Mouse (Mus musculus) MEL (cell line): ENCODE data around the gene Mtmr4. TPM values are rescaled to one million over a fixed set of nuclear protein-coding genes. Genes with fewer than 3 reads are reported as not detected.

Source experiments
- DNase-seq: peaks from one replicate; pipeline ENCODE4 v3.0.0; 2011; ENCODE audit warnings: low read depth, low spot score
- H3K27ac ChIP-seq: 2 replicates; pipeline ENCODE4 v1.5.1; 2012; ENCODE audit warnings: low read depth, mild to moderate bottlenecking, control low read depth, low read length, moderate library complexity; ENCODE audit not compliant: control insufficient read depth
- H3K27me3 ChIP-seq, 2 experiments: fragments of 150-350 bp in 1 of 2; sonication (generic) in 1 of 2; 2 replicates each; pipeline ENCODE4 v1.6.1; 2012; ENCODE audit warnings: low read length in 2 of 2, mild to moderate bottlenecking in 2 of 2, improper control_type of control experiment in 1 of 2, moderate library complexity in 1 of 2; ENCODE audit not compliant: insufficient read depth in 2 of 2, control insufficient read depth in 1 of 2
- H3K36me3 ChIP-seq, 2 experiments: 2 replicates each; pipeline ENCODE4 v1.6.1; 2012 to 2014; ENCODE audit warnings: low read length in 2 of 2, improper control_type of control experiment in 1 of 2, inconsistent platforms in 1 of 2, mild to moderate bottlenecking in 1 of 2; ENCODE audit not compliant: insufficient read depth in 2 of 2, control insufficient read depth in 1 of 2
- H3K4me1 ChIP-seq, 2 experiments: fragments of 150-350 bp in 1 of 2; sonication (generic) in 1 of 2; 2 replicates each; pipeline ENCODE4 v1.6.1; 2012; ENCODE audit warnings: low read length in 2 of 2, improper control_type of control experiment in 1 of 2, mild to moderate bottlenecking in 1 of 2; ENCODE audit not compliant: insufficient read depth in 2 of 2, control insufficient read depth in 1 of 2
- H3K4me3 ChIP-seq, 2 experiments: fragments of 150-350 bp in 1 of 2; sonication (generic) in 1 of 2; 2 replicates each; pipeline ENCODE4 v1.5.1; 2012; ENCODE audit warnings: low read depth in 2 of 2, low read length in 2 of 2, mild to moderate bottlenecking in 2 of 2, moderate library complexity in 2 of 2, control low read depth in 1 of 2, improper control_type of control experiment in 1 of 2; ENCODE audit not compliant: control insufficient read depth in 1 of 2, insufficient read depth in 1 of 2
- H3K79me2 ChIP-seq: 2 replicates; pipeline ENCODE4 v1.6.1; 2012; ENCODE audit warnings: mild to moderate bottlenecking, low read length, moderate library complexity; ENCODE audit not compliant: control insufficient read depth, poor library complexity, insufficient read depth
- H3K9ac ChIP-seq: 2 replicates; pipeline ENCODE4 v1.6.1; 2012; ENCODE audit warnings: low read depth, mild to moderate bottlenecking, control low read depth, low read length, moderate library complexity; ENCODE audit not compliant: control insufficient read depth, poor library complexity, severe bottlenecking
- H3K9me3 ChIP-seq: fragments of 150-350 bp; sonication (generic); replicated peaks from 2 replicates; pipeline ENCODE4 v1.6.1; 2012; ENCODE audit warnings: mild to moderate bottlenecking, low read length, improper control_type of control experiment, moderate library complexity; ENCODE audit not compliant: insufficient read depth
- BHLHE40 ChIP-seq: IDR thresholded peaks from 2 replicates; pipeline ENCODE4 v1.6.1; 2012; ENCODE audit warnings: low read depth, mild to moderate bottlenecking, inconsistent platforms, low read length, improper control_type of control experiment, borderline replicate concordance
- CHD1 ChIP-seq: IDR thresholded peaks from 2 replicates; pipeline ENCODE4 v1.6.1; 2012; ENCODE audit warnings: low read depth, mild to moderate bottlenecking, inconsistent platforms, low read length, improper control_type of control experiment
- CHD2 ChIP-seq: IDR thresholded peaks from 2 replicates; pipeline ENCODE4 v1.6.1; 2011; ENCODE audit warnings: low read length, improper control_type of control experiment
- CTCF ChIP-seq, 3 experiments: IDR thresholded peaks in 2 of 3; conservative IDR thresholded peaks in 1 of 3; 2 replicates each; pipeline ENCODE4 v1.5.1; 2011 to 2012; ENCODE audit warnings: low read length in 3 of 3, low read depth in 2 of 3, mild to moderate bottlenecking in 2 of 3, improper control_type of control experiment in 1 of 3, inconsistent platforms in 1 of 3, mixed read lengths in 1 of 3, moderate library complexity in 1 of 3; ENCODE audit not compliant: control insufficient read depth in 1 of 3, insufficient read depth in 1 of 3, poor library complexity in 1 of 3, severe bottlenecking in 1 of 3
- E2F4 ChIP-seq: IDR thresholded peaks from 2 replicates; pipeline ENCODE4 v1.6.1; 2011; ENCODE audit warnings: low read depth, low read length, improper control_type of control experiment, borderline replicate concordance
- ELF1 ChIP-seq: IDR thresholded peaks from 2 replicates; pipeline ENCODE4 v1.6.1; 2014; ENCODE audit warnings: low read depth, mild to moderate bottlenecking, inconsistent platforms, low read length, improper control_type of control experiment, moderate library complexity
- EP300 ChIP-seq, 2 experiments: IDR thresholded peaks; 2 replicates each; pipeline ENCODE4 v1.6.1; 2011; ENCODE audit warnings: improper control_type of control experiment in 2 of 2, low read length in 2 of 2, low read depth in 1 of 2, mild to moderate bottlenecking in 1 of 2
- ETS1 ChIP-seq: IDR thresholded peaks from 2 replicates; pipeline ENCODE4 v1.6.1; 2012; ENCODE audit warnings: low read depth, mild to moderate bottlenecking, inconsistent platforms, low read length, improper control_type of control experiment, moderate library complexity
- GABPA ChIP-seq: IDR thresholded peaks from 2 replicates; pipeline ENCODE4 v1.6.1; 2012; ENCODE audit warnings: low read depth, mild to moderate bottlenecking, inconsistent platforms, low read length, improper control_type of control experiment, moderate library complexity
- JUND ChIP-seq: IDR thresholded peaks from 2 replicates; pipeline ENCODE4 v1.6.1; 2011; ENCODE audit warnings: low read depth, mild to moderate bottlenecking, improper control_type of control experiment, low read length
- MEF2A ChIP-seq: IDR thresholded peaks from 2 replicates; pipeline ENCODE4 v1.6.1; 2014; ENCODE audit warnings: low read depth, mild to moderate bottlenecking, inconsistent platforms, low read length, improper control_type of control experiment; ENCODE audit not compliant: poor library complexity, insufficient replicate concordance, severe bottlenecking; ENCODE audit errors: extremely low read depth
- MYC ChIP-seq: IDR thresholded peaks from 2 replicates; pipeline ENCODE4 v1.6.1; 2011; ENCODE audit warnings: low read depth, mild to moderate bottlenecking, low read length, improper control_type of control experiment, moderate library complexity
- NELFE ChIP-seq: IDR thresholded peaks from 2 replicates; pipeline ENCODE4 v1.6.1; 2011; ENCODE audit warnings: low read depth, low read length, improper control_type of control experiment
- POLR2A ChIP-seq, 2 experiments: IDR thresholded peaks; 2 replicates each; pipeline ENCODE4 v1.6.1; 2011 to 2012; ENCODE audit warnings: low read length in 2 of 2, mild to moderate bottlenecking in 2 of 2, control low read depth in 1 of 2, improper control_type of control experiment in 1 of 2, low read depth in 1 of 2, moderate library complexity in 1 of 2; ENCODE audit not compliant: control insufficient read depth in 1 of 2, insufficient read depth in 1 of 2, poor library complexity in 1 of 2
- POLR2AphosphoS5 ChIP-seq: IDR thresholded peaks from 2 replicates; pipeline ENCODE4 v1.6.1; 2012; ENCODE audit warnings: low read depth, borderline replicate concordance, mild to moderate bottlenecking, inconsistent platforms, low read length, moderate library complexity, mixed read lengths
- SIN3A ChIP-seq: IDR thresholded peaks from 2 replicates; pipeline ENCODE4 v1.6.1; 2012; ENCODE audit warnings: low read length, improper control_type of control experiment, inconsistent platforms
- SMC3 ChIP-seq: IDR thresholded peaks from 2 replicates; pipeline ENCODE4 v1.6.1; 2011; ENCODE audit warnings: low read depth, low read length, improper control_type of control experiment
- TAL1 ChIP-seq: IDR thresholded peaks from 2 replicates; pipeline ENCODE4 v1.6.1; 2012; ENCODE audit warnings: mild to moderate bottlenecking, inconsistent platforms, low read length, moderate library complexity, mixed read lengths
- TBP ChIP-seq: IDR thresholded peaks from 2 replicates; pipeline ENCODE4 v1.8.0; 2011; ENCODE audit warnings: low read depth, low read length, improper control_type of control experiment
- ZKSCAN1 ChIP-seq: IDR thresholded peaks from 2 replicates; pipeline ENCODE4 v1.6.1; 2012; ENCODE audit warnings: low read depth, mild to moderate bottlenecking, inconsistent platforms, low read length, improper control_type of control experiment, moderate library complexity
- ZMIZ1 ChIP-seq: IDR thresholded peaks from 2 replicates; pipeline ENCODE4 v1.6.1; 2012; ENCODE audit warnings: low read depth, mild to moderate bottlenecking, inconsistent platforms, low read length, improper control_type of control experiment, moderate library complexity
- ZNF384 ChIP-seq: IDR thresholded peaks from 2 replicates; pipeline ENCODE4 v1.6.1; 2012; ENCODE audit warnings: low read depth, mild to moderate bottlenecking, inconsistent platforms, low read length, improper control_type of control experiment
- polyA plus RNA-seq, 2 experiments: library from polyadenylated mRNA; stranded (reverse) in 1 of 2; unstranded in 1 of 2; fragments of >175 nt in 1 of 2; fragments of >200 nt in 1 of 2; gene quantifications; 2 replicates each; pipeline versions ENCODE4 v1.2.1 to v1.2.4; 2012; ENCODE audit warnings: low replicate concordance in 2 of 2, low read depth in 1 of 2; ENCODE audit not compliant: insufficient read length in 2 of 2, insufficient read depth in 1 of 2, missing spikeins in 1 of 2
- total RNA-seq: library from RNA; depleted of rRNA; stranded (reverse); fragments of 300-350 nt; gene quantifications from 2 replicates; pipeline ENCODE4 v1.2.3, GENCODE M21; 2012

The Mtmr4 gene
- total and polyA plus RNA-seq, 3 experiments, result 25.9 to 32.4 TPM; not detected in 1

DNA sequence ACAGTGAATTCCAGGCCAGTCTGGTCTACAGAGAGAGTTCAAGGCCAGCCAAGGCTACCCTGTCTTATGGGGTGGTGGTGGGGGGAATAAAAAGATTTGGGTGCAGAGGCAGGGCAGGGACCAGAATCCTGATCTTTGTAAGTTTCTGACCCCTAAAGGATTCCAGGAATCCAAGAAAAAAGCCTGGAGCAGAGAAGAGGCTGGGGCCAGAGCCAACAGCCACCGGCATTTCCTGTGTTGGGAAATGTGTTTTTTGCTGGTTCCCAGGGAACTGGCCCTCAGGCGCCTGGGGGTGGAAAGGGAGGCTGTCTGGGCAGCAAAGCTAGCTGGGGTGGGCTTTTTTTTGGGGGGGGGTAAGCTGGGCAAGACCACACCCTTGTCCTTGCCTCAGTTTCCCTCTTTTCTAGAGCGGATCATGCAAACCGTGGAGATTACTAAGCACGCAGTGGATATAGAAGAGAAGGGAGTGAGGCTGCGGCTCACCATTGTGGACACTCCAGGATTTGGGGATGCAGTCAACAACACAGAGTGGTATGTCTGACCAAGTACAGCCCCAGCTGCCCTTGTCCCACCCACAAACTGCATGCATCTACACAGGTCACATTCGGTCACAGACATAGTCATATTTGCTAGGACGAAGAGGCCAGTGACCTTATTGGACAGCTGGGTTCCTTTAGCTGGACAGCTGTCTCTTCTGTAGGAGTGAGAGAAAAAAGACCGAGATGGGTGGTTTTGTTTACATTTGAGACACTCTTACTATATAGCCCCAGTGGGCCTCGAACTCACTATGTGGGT is 7.1 kb upstream of the Mtmr4 start:
- TF ChIP-seq ETS1 (no peak), CHD2 (no peak), ZNF384 (no peak), SMC3 (no peak), BHLHE40 (no peak), ZMIZ1 (no peak), CTCF (IDR thresholded peaks at IDR 0.05 in 2 of 3, conservative IDR thresholded peaks at IDR 0.05 in 1 of 3; ENCODE audit: control insufficient read depth in 1 of 3, insufficient read depth in 1 of 3, low read depth in 2 of 3, low read length in 3 of 3, poor library complexity in 1 of 3, severe bottlenecking in 1 of 3) (no peak), SIN3A (no peak), ELF1 (no peak), MYC (no peak), EP300 (IDR thresholded peaks at IDR 0.05; ENCODE audit: low read depth in 1 of 2, low read length in 2 of 2) (no peak), POLR2AphosphoS5 (no peak), E2F4 (no peak), GABPA (no peak), MEF2A (no peak)
- H3K9ac ChIP-seq, result no peak overlapping the region
- no peak overlapping the region for H3K27ac ChIP-seq
- no peaks in the 10 kb centered on the region; a peak in 1 of 4 replicates for H3K36me3 ChIP-seq
- no peaks in the 10 kb centered on the region for H3K79me2 ChIP-seq
- H3K4me1 ChIP-seq, result peaks cover 0 to 3% of the 10 kb centered on the region in 2 experiments; a peak in 2 of 4 replicates
- no peaks in the 10 kb centered on the region; a peak in 2 of 4 replicates for H3K27me3 ChIP-seq
- H3K9me3 ChIP-seq, result no peaks in the 10 kb centered on the region
- DNase-seq, result no peak
- H3K4me3 ChIP-seq, result no peak overlapping the region

GRCm38 (mm10) chr11:87587211-87587874 is 4.6 kb upstream of the Mtmr4 start:
- peaks cover 5 to 6% of the 10 kb centered on the region in 2 experiments; a peak in 3 of 4 replicates for H3K4me1 ChIP-seq
- no peak for DNase-seq
- no peak overlapping the region for H3K27ac ChIP-seq
- H3K27me3 ChIP-seq, result no peaks in the 10 kb centered on the region; a peak in 1 of 4 replicates
- peaks cover 12% of the 10 kb centered on the region for H3K79me2 ChIP-seq
- H3K9ac ChIP-seq, result no peak overlapping the region
- H3K4me3 ChIP-seq, result no peak overlapping the region
- no peak for TF ChIP-seq CTCF (IDR thresholded peaks at IDR 0.05 in 2 of 3, conservative IDR thresholded peaks at IDR 0.05 in 1 of 3; ENCODE audit: control insufficient read depth in 1 of 3, insufficient read depth in 1 of 3, low read depth in 2 of 3, low read length in 3 of 3, poor library complexity in 1 of 3, severe bottlenecking in 1 of 3)
- no peak for TF ChIP-seq TBP
- no peak for TF ChIP-seq TAL1
- no peak for TF ChIP-seq ZNF384
- TF ChIP-seq SIN3A, result no peak
- TF ChIP-seq ZKSCAN1, result no peak
- no peak for TF ChIP-seq POLR2A (IDR thresholded peaks at IDR 0.05; ENCODE audit: control insufficient read depth in 1 of 2, insufficient read depth in 1 of 2, low read depth in 1 of 2, low read length in 2 of 2, poor library complexity in 1 of 2)
- TF ChIP-seq MEF2A, result no peak
- TF ChIP-seq NELFE, result no peak
- TF ChIP-seq POLR2AphosphoS5, result no peak
- no peak for TF ChIP-seq CHD1
- no peak for TF ChIP-seq JUND
- H3K9me3 ChIP-seq, result no peaks in the 10 kb centered on the region
- H3K36me3 ChIP-seq, result peaks cover 0 to 6% of the 10 kb centered on the region in 2 experiments; a peak in 2 of 4 replicates
